Mouse (Mus musculus): ENCODE measurements around the gene Sf3b2.

DNA sequence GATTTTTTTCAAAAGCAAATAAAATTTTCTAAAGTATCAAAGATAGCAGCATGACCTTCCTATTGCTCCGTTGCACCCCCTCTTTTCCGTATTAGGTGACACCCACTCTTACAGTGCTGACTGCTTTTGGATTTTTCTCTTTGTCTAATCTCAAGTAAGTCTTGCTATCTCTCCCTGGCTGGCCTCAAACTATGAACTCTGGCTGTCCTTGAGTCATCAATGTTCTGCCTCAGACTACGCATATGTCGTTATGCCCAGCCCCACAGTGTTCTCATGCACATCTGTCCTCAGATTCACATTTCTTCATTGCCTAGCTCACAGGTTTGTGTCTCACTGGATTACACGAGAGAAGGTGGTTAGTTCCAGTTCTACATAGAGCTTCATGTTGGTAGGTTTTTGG lies 25.9 kb downstream of the Sf3b2 start:
- TF ChIP-seq CTCF (IDR thresholded peaks at IDR 0.05; ENCODE audit: extremely low read depth, insufficient read length, insufficient replicate concordance, low read depth, low read length) (no peak), POLR2A (IDR thresholded peaks at IDR 0.05; ENCODE audit: low read depth, low read length) (no peak)
